Mouse (Mus musculus) midbrain, embryonic 10.5 days (tissue): ENCODE results near the gene Tmem253. TPM values are rescaled to one million over a fixed set of nuclear protein-coding genes. Genes with fewer than 3 reads are reported as not detected.
A peak's percentile ranks its signal among the peaks of the same experiment; 100 is the strongest.

Source experiments
- DNase-seq: peaks from one replicate; pipeline ENCODE4 v3.0.0-alpha.2; 2017; ENCODE audit warnings: low spot score
- H3K27ac ChIP-seq: fragments of 300-500 bp; sonication (generic); replicated peaks from 2 replicates; pipeline ENCODE4 v1.5.1; 2016; ENCODE audit warnings: mild to moderate bottlenecking
- H3K27me3 ChIP-seq: fragments of 300-500 bp; sonication (generic); 2 replicates; pipeline ENCODE4 v1.6.1; 2016; ENCODE audit warnings: low read depth, mild to moderate bottlenecking; ENCODE audit not compliant: poor library complexity, severe bottlenecking
- H3K36me3 ChIP-seq: fragments of 300-500 bp; sonication (generic); 2 replicates; pipeline ENCODE4 v1.6.1; 2016; ENCODE audit warnings: mild to moderate bottlenecking, moderate library complexity
- H3K4me1 ChIP-seq: fragments of 300-500 bp; sonication (generic); 2 replicates; pipeline ENCODE4 v1.6.1; 2016
- H3K4me3 ChIP-seq: fragments of 300-500 bp; sonication (generic); 2 replicates; pipeline ENCODE4 v1.5.1; 2016; ENCODE audit warnings: mild to moderate bottlenecking, moderate library complexity
- H3K9me3 ChIP-seq: fragments of 300-500 bp; sonication (generic); replicated peaks from 2 replicates; pipeline ENCODE4 v1.6.1; 2016; ENCODE audit warnings: mild to moderate bottlenecking
- WGBS: fragments of 180-500 bp; shearing (Covaris S2); methylation state at CpG from one replicate; pipeline ENCODE4 v1.1.7; 2016; 5-methylcytosine and 5-hydroxymethylcytosine counted together
- polyA plus RNA-seq: library from polyadenylated mRNA; unstranded; fragments of >200 nt; fragmentation: Nextera tagmentation; extraction: Ambion mirVana; gene quantifications from 2 replicates; pipeline ENCODE4 v1.2.1, GENCODE M21; 2016

The Tmem253 gene
- 0.67 and 1.2 TPM in 2 replicates for polyA plus RNA-seq

DNA sequence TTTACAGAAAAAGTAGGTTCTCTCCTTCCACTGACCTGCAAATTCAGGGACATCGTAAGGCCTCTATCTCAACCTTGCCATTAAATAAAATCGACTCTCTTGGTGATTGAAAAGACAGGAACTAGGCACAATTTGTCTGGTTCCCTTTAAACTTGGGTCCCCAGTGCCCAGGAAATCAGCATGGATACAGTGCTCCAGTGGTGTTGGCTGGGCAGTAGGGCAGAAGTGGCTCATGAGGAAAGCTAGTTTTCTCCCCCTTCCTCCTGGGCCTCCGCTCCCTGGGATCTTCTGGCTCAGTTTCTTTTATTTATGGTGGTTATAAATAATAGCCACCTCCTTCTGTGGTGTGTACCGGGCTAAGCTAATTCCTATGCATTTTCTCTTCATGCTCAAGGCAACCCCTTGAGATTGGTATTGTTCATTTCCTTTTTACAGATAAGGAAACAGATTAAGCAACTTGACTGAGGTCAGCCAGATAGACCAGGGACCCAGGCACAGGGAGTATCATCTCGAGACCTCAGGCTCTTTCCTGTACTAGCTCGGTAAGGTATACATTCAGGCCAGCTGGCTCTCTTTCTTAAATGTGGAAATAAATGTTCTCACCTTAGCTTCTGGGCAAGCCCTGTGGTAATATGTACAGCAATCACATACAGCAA lies at the start of gene Tmem253:
Gene Tmem253 (plus strand): TSS at position 214 of the 656 bp plus-strand sequence.
- no peaks in the 10 kb centered on the region for H3K27me3 ChIP-seq
- H3K4me3 ChIP-seq: peak within 1 kb of the TSS; percentile 85
- no peaks in the 10 kb centered on the region for H3K9me3 ChIP-seq
- H3K4me1 ChIP-seq: peaks cover 80% of the 10 kb centered on the region
- no peak for DNase-seq
- 48% methylated on average over 6 of the region's 6 CpGs for WGBS
- H3K27ac ChIP-seq: peak within 1 kb of the TSS; percentile 100
- H3K36me3 ChIP-seq: peaks cover 4% of the 10 kb centered on the region; the same call in 1 of the 2 replicates

- DNase-seq: no peak
- Histone ChIP-seq H3K27ac (no peak overlapping the region), H3K4me3 (no peak overlapping the region), H3K4me1 (no peaks in the 10 kb centered on the region), H3K27me3 (no peaks in the 10 kb centered on the region), H3K36me3 (no peaks in the 10 kb centered on the region), H3K9me3 (no peaks in the 10 kb centered on the region)
- WGBS: 91% methylated on average over 3 of the region's 3 CpGs
These were observed 48.1 kb upstream of the Tmem253 start for GRCm38 (mm10) chr14:51967400-51967799.

DNA sequence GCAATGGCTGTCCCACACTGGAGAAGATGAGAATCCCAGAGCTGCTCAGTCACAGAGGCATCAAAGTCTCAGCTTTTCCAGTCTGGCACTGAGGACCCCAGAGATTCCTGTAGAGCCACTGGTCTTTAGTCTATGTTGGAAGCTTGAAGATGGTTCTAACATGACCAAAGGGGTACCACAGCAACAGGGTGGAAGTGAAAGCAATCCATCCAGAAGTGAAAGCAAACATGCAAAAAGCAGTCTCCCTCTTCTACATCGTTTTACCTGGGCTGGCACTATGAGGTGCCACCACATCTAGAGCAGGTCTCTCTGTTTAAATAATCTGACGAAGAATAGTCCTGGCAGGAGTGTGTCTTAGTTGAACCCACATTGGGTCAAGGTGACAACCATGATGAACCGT lies 36.2 kb upstream of the Tmem253 start:
- Histone ChIP-seq H3K27ac (no peak overlapping the region), H3K4me1 (peaks cover 11% of the 10 kb centered on the region), H3K36me3 (no peaks in the 10 kb centered on the region), H3K27me3 (0 out of 2 replicates have a peak, but pooled peaks cover 9% of the 10 kb centered on the region), H3K9me3 (no peaks in the 10 kb centered on the region), H3K4me3 (no peak overlapping the region)
- 89% methylated on average over 3 of the region's 3 CpGs for WGBS
- no peak for DNase-seq

DNA sequence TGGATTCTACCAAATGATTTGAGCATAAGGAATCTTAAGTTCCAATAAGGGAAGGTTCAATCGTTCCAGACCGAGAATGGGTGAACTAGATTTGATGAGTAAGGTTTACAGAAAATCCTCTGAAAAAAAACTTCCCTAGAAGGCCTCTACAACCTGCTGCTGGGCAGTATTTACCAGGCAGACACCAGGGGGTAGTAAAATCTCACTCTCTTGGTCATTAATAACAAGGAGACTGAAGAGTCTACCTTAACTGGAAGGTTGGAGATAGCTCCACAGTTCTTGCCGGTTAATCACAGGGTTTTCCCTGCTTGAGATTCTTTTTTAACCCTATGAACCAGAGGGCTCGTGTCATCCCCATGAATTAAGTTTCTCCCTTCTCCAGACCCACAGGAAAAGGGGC lies 32.2 kb upstream of the Tmem253 start:
- peaks cover 39% of the 10 kb centered on the region for H3K4me1 ChIP-seq
- whole genome bisulfite sequencing: 58% methylated on average over 4 of the region's 4 CpGs

DNA sequence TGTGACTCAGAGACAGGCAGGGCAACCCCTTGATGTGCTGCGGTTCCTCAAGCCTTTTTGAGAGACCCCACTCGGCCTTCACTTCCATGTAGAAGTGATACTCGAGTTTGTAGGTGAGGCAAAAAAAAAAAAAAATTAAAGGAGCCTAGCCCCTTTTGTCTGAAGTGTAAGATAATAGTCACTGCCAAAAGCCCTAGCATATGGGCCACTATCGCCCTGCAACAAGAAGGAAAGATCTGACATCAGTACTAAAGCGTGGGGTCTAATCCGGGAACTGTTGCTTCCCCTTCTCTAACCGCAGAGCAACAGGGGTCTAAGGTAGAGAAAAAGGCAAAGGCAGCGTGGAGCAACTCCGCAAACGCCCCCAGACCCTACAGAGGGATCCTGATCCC lies 31.6 kb upstream of the Tmem253 start:
- Histone ChIP-seq H3K4me3 (peak overlapping the region; percentile 82), H3K4me1 (peaks cover 43% of the 10 kb centered on the region), H3K36me3 (peaks cover 23% of the 10 kb centered on the region), H3K9me3 (no peaks in the 10 kb centered on the region), H3K27ac (peak overlapping the region; percentile 95), H3K27me3 (0 out of 2 replicates have a peak, but pooled peaks cover 9% of the 10 kb centered on the region)
- 6% methylated on average over 10 of the region's 10 CpGs for WGBS
- no peak for DNase-seq

More for the DNA sequence above, 32.2 kb upstream of the Tmem253 start:
- H3K36me3 ChIP-seq: peaks cover 17% of the 10 kb centered on the region
- H3K27ac ChIP-seq: 0 out of 2 replicates have a peak overlapping the region, but pooled peaks have one; percentile 95
- H3K4me3 ChIP-seq: peak overlapping the region; percentile 82; the same call in 1 of the 2 replicates
- H3K27me3 ChIP-seq: 0 out of 2 replicates have a peak, but pooled peaks cover 9% of the 10 kb centered on the region
- no peak for DNase-seq
- H3K9me3 ChIP-seq: no peaks in the 10 kb centered on the region

- peaks cover 50% of the 10 kb centered on the region for H3K4me1 ChIP-seq
- H3K9me3 ChIP-seq: no peaks in the 10 kb centered on the region
- peak within 1 kb of the TSS; percentile 82 for H3K4me3 ChIP-seq
- peaks cover 30% of the 10 kb centered on the region for H3K36me3 ChIP-seq
- H3K27ac ChIP-seq: peak within 1 kb of the TSS; percentile 95
- DNase-seq: peak; percentile 88
- WGBS: under 1% methylated on average over 72 of the region's 74 CpGs
- H3K27me3 ChIP-seq: 0 out of 2 replicates have a peak, but pooled peaks cover 9% of the 10 kb centered on the region
These were observed 30.9 kb upstream of the Tmem253 start, which contains the start of gene Arhgef40 for GRCm38 (mm10) chr14:51984247-51985231. Gene Arhgef40, plus strand, starts transcription at chr14:51984719.

DNA sequence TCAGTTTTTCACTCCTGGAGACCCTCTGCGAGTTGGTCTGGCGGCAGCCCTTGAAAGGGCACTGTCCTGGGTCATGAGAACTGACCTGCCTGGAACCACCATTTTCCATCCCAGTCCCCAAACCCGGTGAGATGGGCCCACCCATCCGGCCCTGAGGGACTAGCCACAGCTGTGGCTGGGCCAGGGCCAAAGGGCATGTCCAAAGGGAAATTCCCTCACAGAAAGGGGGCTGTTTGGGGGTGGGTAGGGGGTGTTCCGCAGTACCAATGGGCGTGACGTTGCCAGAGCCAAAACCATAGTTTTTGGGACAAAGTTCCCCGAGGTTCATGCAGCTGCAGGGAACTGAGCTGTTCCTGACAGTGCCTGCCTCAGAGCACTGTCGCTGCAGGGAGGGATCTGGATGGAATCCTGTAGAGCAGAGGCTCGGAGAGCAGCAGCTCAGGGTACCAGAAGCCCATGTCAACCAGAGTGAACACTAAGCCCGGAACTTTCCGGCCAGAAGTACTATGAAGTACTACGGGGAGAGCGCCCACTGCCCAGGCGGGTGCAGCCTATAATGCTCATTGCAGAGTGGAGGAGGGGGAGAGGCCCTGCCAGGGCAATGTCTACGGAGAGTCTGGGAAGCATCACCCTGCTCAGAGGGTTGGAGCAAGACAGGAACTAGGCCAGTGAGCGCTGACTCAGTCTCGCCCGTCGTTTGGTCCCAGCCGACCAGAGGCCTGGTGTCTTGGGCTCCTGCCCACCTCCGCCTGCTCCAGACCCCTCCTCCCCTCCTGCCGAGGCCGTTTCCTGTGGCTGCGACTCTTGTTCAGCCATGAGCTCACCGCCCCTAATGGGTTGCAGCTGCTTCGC lies 29.9 kb upstream of the Tmem253 start:
- Histone ChIP-seq H3K4me3 (peak overlapping the region; percentile 82), H3K4me1 (peaks cover 51% of the 10 kb centered on the region), H3K9me3 (no peaks in the 10 kb centered on the region), H3K27me3 (0 out of 2 replicates have a peak, but pooled peaks cover 9% of the 10 kb centered on the region), H3K27ac (peak overlapping the region; percentile 95), H3K36me3 (peaks cover 40% of the 10 kb centered on the region)
- under 1% methylated on average over 27 of the region's 27 CpGs for WGBS
- peak; percentile 80 for DNase-seq

- Histone ChIP-seq H3K36me3 (peaks cover 46% of the 10 kb centered on the region), H3K27me3 (0 out of 2 replicates have a peak, but pooled peaks cover 9% of the 10 kb centered on the region), H3K27ac (peak overlapping the region; percentile 95), H3K9me3 (no peaks in the 10 kb centered on the region), H3K4me1 (peaks cover 51% of the 10 kb centered on the region), H3K4me3 (peak overlapping the region; percentile 82)
- no peak for DNase-seq
- WGBS: 5% methylated on average over 7 of the region's 7 CpGs
These were observed 29.3 kb upstream of the Tmem253 start for GRCm38 (mm10) chr14:51986153-51986505.

DNA sequence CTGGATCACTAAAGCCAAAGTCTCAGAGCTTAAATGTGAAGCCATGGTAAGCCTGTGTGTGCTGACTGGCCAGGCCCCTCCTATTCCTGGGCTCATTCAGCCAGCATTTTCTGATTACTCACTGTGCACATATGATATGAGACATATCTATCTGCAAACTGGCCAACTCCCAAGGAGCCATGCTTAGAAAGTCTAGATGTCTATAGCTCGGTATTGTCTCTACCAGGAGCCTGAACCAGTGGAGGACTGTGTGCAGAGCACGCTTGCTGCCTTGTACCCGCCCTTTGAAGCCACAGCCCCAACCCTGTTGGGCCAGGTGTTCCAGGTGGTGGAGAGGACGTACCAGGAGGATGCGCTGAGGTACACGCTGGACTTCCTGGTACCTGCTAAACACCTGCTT lies 28.3 kb upstream of the Tmem253 start:
- no peak for DNase-seq
- no peak overlapping the region for H3K27ac ChIP-seq
- H3K9me3 ChIP-seq: no peaks in the 10 kb centered on the region
- H3K4me1 ChIP-seq: peaks cover 51% of the 10 kb centered on the region
- 91% methylated on average over 6 of the region's 6 CpGs for WGBS
- 0 out of 2 replicates have a peak, but pooled peaks cover 9% of the 10 kb centered on the region for H3K27me3 ChIP-seq
- H3K4me3 ChIP-seq: no peak overlapping the region
- H3K36me3 ChIP-seq: peaks cover 56% of the 10 kb centered on the region

DNA sequence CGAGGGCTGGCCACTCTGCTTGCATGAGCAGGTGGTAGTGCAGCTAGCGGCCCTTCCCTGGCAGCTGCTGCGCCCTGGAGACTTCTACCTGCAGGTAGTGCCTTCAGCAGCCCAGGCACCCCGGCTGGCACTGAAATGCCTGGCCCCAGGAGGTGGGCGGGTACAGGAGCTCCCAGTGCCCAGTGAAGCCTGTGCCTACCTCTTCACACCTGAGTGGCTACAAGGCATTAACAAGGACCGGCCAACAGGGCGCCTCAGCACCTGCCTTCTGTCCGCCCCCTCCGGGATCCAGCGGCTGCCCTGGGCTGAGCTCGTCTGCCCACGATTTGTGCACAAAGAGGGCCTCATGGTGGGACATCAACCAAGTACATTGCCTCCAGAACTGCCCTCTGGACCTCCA lies 26.7 kb upstream of the Tmem253 start:
- H3K36me3 ChIP-seq: peaks cover 70% of the 10 kb centered on the region
- 78% methylated on average over 12 of the region's 12 CpGs for WGBS

GRCm38 (mm10) chr14:51989461-51989970 lies 25.9 kb upstream of the Tmem253 start:
- no peak for DNase-seq
- WGBS: 69% methylated on average over 12 of the region's 12 CpGs
- Histone ChIP-seq H3K27ac (peak overlapping the region; percentile 33; the same call in 1 of the 2 replicates), H3K4me3 (no peak overlapping the region), H3K9me3 (no peaks in the 10 kb centered on the region), H3K27me3 (no peaks in the 10 kb centered on the region), H3K36me3 (peaks cover 77% of the 10 kb centered on the region), H3K4me1 (peaks cover 38% of the 10 kb centered on the region)

More for the DNA sequence above, 26.7 kb upstream of the Tmem253 start:
- peaks cover 46% of the 10 kb centered on the region for H3K4me1 ChIP-seq
- H3K9me3 ChIP-seq: no peaks in the 10 kb centered on the region
- H3K27me3 ChIP-seq: no peaks in the 10 kb centered on the region
- H3K4me3 ChIP-seq: no peak overlapping the region
- H3K27ac ChIP-seq: no peak overlapping the region
- DNase-seq: no peak
